Mouse (Mus musculus): ENCODE measurements around the gene Bloc1s6. TPM values are rescaled to one million over a fixed set of nuclear protein-coding genes. Genes with fewer than 3 reads are reported as not detected.

Gene Bloc1s6
- polyA plus RNA-seq, 1 experiment from 2014 or later: 66.6 TPM

- DNase-seq (ENCODE audit: low spot score): no peak
- H3K9ac ChIP-seq (ENCODE audit: low read depth, low read length): no peak overlapping the region
- WGBS: 80% methylated on average over 1 of the region's 1 CpGs
- ATAC-seq (ENCODE audit: low FRiP score): no peak
- no peak overlapping the region for H3K27ac ChIP-seq (ENCODE audit: low read depth, low read length)
- no peaks in the 10 kb centered on the region for H3K36me3 ChIP-seq (ENCODE audit: control insufficient read depth, insufficient read depth, low read length)
- no peaks in the 10 kb centered on the region for H3K9me3 ChIP-seq (ENCODE audit: control insufficient read depth, low read length)
- no peak overlapping the region for H3K4me3 ChIP-seq (ENCODE audit: low read depth, low read length)
- H3K4me2 ChIP-seq (replicated peaks; ENCODE audit: low read depth, low read length): no peak overlapping the region
- H3K27me3 ChIP-seq (ENCODE audit: control insufficient read depth, insufficient read depth, low read length): no peaks in the 10 kb centered on the region
- H3K4me1 ChIP-seq (replicated peaks; ENCODE audit: control insufficient read depth, insufficient read depth, low read length): no peaks in the 10 kb centered on the region
Observed at GRCm38 (mm10) chr2:122775491-122775890, 37.2 kb downstream of the Bloc1s6 start.

- no peaks in the 10 kb centered on the region for H3K4me1 ChIP-seq (replicated peaks; ENCODE audit: control insufficient read depth, insufficient read depth, low read length)
- H3K27ac ChIP-seq (ENCODE audit: low read depth, low read length): no peak overlapping the region
- H3K9ac ChIP-seq (ENCODE audit: low read depth, low read length): no peak overlapping the region
- no peak overlapping the region for H3K4me2 ChIP-seq (replicated peaks; ENCODE audit: low read depth, low read length)
- ATAC-seq (ENCODE audit: low FRiP score) (no peak), DNase-seq (ENCODE audit: low spot score) (no peak)
- H3K4me3 ChIP-seq (ENCODE audit: low read depth, low read length): no peak overlapping the region
- no peaks in the 10 kb centered on the region for H3K36me3 ChIP-seq (ENCODE audit: control insufficient read depth, insufficient read depth, low read length)
- no peaks in the 10 kb centered on the region for H3K27me3 ChIP-seq (ENCODE audit: control insufficient read depth, insufficient read depth, low read length)
- WGBS: 74% methylated on average over 2 of the region's 2 CpGs
- no peaks in the 10 kb centered on the region for H3K9me3 ChIP-seq (ENCODE audit: control insufficient read depth, low read length)
Observed at GRCm38 (mm10) chr2:122776823-122777222, 38.5 kb downstream of the Bloc1s6 start.

- H3K4me1 ChIP-seq (replicated peaks; ENCODE audit: control insufficient read depth, insufficient read depth, low read length): no peaks in the 10 kb centered on the region
- H3K9ac ChIP-seq (ENCODE audit: low read depth, low read length): no peak overlapping the region
- DNase-seq (ENCODE audit: low spot score) (no peak), ATAC-seq (ENCODE audit: low FRiP score) (no peak)
- WGBS: 59% methylated on average over 5 of the region's 5 CpGs
- no peaks in the 10 kb centered on the region for H3K27me3 ChIP-seq (ENCODE audit: control insufficient read depth, insufficient read depth, low read length)
- no peak overlapping the region for H3K4me2 ChIP-seq (replicated peaks; ENCODE audit: low read depth, low read length)
- no peak overlapping the region for H3K4me3 ChIP-seq (ENCODE audit: low read depth, low read length)
- no peak overlapping the region for H3K27ac ChIP-seq (ENCODE audit: low read depth, low read length)
- H3K36me3 ChIP-seq (ENCODE audit: control insufficient read depth, insufficient read depth, low read length): no peaks in the 10 kb centered on the region
- H3K9me3 ChIP-seq (ENCODE audit: control insufficient read depth, low read length): no peaks in the 10 kb centered on the region
Observed at GRCm38 (mm10) chr2:122779967-122780366, 41.7 kb downstream of the Bloc1s6 start.

- Histone ChIP-seq H3K9ac (ENCODE audit: low read depth, low read length) (no peak overlapping the region), H3K4me1 (replicated peaks; ENCODE audit: control insufficient read depth, insufficient read depth, low read length) (no peaks in the 10 kb centered on the region), H3K36me3 (ENCODE audit: control insufficient read depth, insufficient read depth, low read length) (no peaks in the 10 kb centered on the region), H3K27me3 (ENCODE audit: control insufficient read depth, insufficient read depth, low read length) (no peaks in the 10 kb centered on the region), H3K9me3 (ENCODE audit: control insufficient read depth, low read length) (no peaks in the 10 kb centered on the region), H3K4me3 (ENCODE audit: low read depth, low read length) (no peak overlapping the region), H3K27ac (ENCODE audit: low read depth, low read length) (no peak overlapping the region), H3K4me2 (replicated peaks; ENCODE audit: low read depth, low read length) (no peak overlapping the region)
- DNase-seq (ENCODE audit: low spot score) (no peak), ATAC-seq (ENCODE audit: low FRiP score) (no peak)
- WGBS: 67% methylated on average over 3 of the region's 3 CpGs
Observed at GRCm38 (mm10) chr2:122780447-122780846, 42.1 kb downstream of the Bloc1s6 start.

GRCm38 (mm10) chr2:122781590-122782356 lies 43.5 kb downstream of the Bloc1s6 start:
- Histone ChIP-seq H3K27ac (ENCODE audit: low read depth, low read length) (no peak overlapping the region), H3K4me2 (replicated peaks; ENCODE audit: low read depth, low read length) (no peak overlapping the region), H3K4me3 (ENCODE audit: low read depth, low read length) (no peak overlapping the region), H3K4me1 (replicated peaks; ENCODE audit: control insufficient read depth, insufficient read depth, low read length) (no peaks in the 10 kb centered on the region), H3K9ac (ENCODE audit: low read depth, low read length) (no peak overlapping the region), H3K36me3 (ENCODE audit: control insufficient read depth, insufficient read depth, low read length) (no peaks in the 10 kb centered on the region), H3K27me3 (ENCODE audit: control insufficient read depth, insufficient read depth, low read length) (no peaks in the 10 kb centered on the region), H3K9me3 (ENCODE audit: control insufficient read depth, low read length) (no peaks in the 10 kb centered on the region)
- 81% methylated on average over 8 of the region's 8 CpGs for WGBS
- DNase-seq (ENCODE audit: low spot score): no peak
- no peak for ATAC-seq (ENCODE audit: low FRiP score)

GRCm38 (mm10) chr2:122783730-122784129 lies 45.4 kb downstream of the Bloc1s6 start:
- 88% methylated on average over 2 of the region's 2 CpGs for WGBS
- ATAC-seq (ENCODE audit: low FRiP score) (no peak), DNase-seq (ENCODE audit: low spot score) (no peak)
- H3K36me3 ChIP-seq (ENCODE audit: control insufficient read depth, insufficient read depth, low read length): no peaks in the 10 kb centered on the region
- H3K9ac ChIP-seq (ENCODE audit: low read depth, low read length): no peak overlapping the region
- no peaks in the 10 kb centered on the region for H3K9me3 ChIP-seq (ENCODE audit: control insufficient read depth, low read length)
- H3K4me2 ChIP-seq (replicated peaks; ENCODE audit: low read depth, low read length): no peak overlapping the region
- H3K27me3 ChIP-seq (ENCODE audit: control insufficient read depth, insufficient read depth, low read length): no peaks in the 10 kb centered on the region
- H3K4me1 ChIP-seq (replicated peaks; ENCODE audit: control insufficient read depth, insufficient read depth, low read length): no peaks in the 10 kb centered on the region
- H3K4me3 ChIP-seq (ENCODE audit: low read depth, low read length): no peak overlapping the region
- no peak overlapping the region for H3K27ac ChIP-seq (ENCODE audit: low read depth, low read length)

- Histone ChIP-seq H3K36me3 (ENCODE audit: control insufficient read depth, insufficient read depth, low read length) (no peaks in the 10 kb centered on the region), H3K4me1 (replicated peaks; ENCODE audit: control insufficient read depth, insufficient read depth, low read length) (no peaks in the 10 kb centered on the region), H3K9ac (ENCODE audit: low read depth, low read length) (no peak overlapping the region), H3K4me3 (ENCODE audit: low read depth, low read length) (no peak overlapping the region), H3K27ac (ENCODE audit: low read depth, low read length) (no peak overlapping the region), H3K9me3 (ENCODE audit: control insufficient read depth, low read length) (no peaks in the 10 kb centered on the region), H3K4me2 (replicated peaks; ENCODE audit: low read depth, low read length) (no peak overlapping the region), H3K27me3 (ENCODE audit: control insufficient read depth, insufficient read depth, low read length) (no peaks in the 10 kb centered on the region)
- DNase-seq (ENCODE audit: low spot score) (no peak), ATAC-seq (ENCODE audit: low FRiP score) (no peak)
- WGBS: 95% methylated on average over 3 of the region's 3 CpGs
Observed at GRCm38 (mm10) chr2:122784701-122785100, 46.4 kb downstream of the Bloc1s6 start.

- no peak overlapping the region for H3K4me2 ChIP-seq (replicated peaks; ENCODE audit: low read depth, low read length)
- no peak for ATAC-seq (ENCODE audit: low FRiP score)
- no peak for DNase-seq (ENCODE audit: low spot score)
- no peaks in the 10 kb centered on the region for H3K36me3 ChIP-seq (ENCODE audit: control insufficient read depth, insufficient read depth, low read length)
- H3K4me1 ChIP-seq (replicated peaks; ENCODE audit: control insufficient read depth, insufficient read depth, low read length): no peaks in the 10 kb centered on the region
- no peaks in the 10 kb centered on the region for H3K27me3 ChIP-seq (ENCODE audit: control insufficient read depth, insufficient read depth, low read length)
- H3K9me3 ChIP-seq (ENCODE audit: control insufficient read depth, low read length): no peaks in the 10 kb centered on the region
- 91% methylated on average over 2 of the region's 2 CpGs for WGBS
- H3K27ac ChIP-seq (ENCODE audit: low read depth, low read length): no peak overlapping the region
- no peak overlapping the region for H3K9ac ChIP-seq (ENCODE audit: low read depth, low read length)
- no peak overlapping the region for H3K4me3 ChIP-seq (ENCODE audit: low read depth, low read length)
Observed at GRCm38 (mm10) chr2:122786167-122786566, 47.9 kb downstream of the Bloc1s6 start.

- ATAC-seq (ENCODE audit: low FRiP score) (no peak), DNase-seq (ENCODE audit: low spot score) (no peak)
- Histone ChIP-seq H3K4me2 (replicated peaks; ENCODE audit: low read depth, low read length) (no peak overlapping the region), H3K36me3 (ENCODE audit: control insufficient read depth, insufficient read depth, low read length) (no peaks in the 10 kb centered on the region), H3K27ac (ENCODE audit: low read depth, low read length) (no peak overlapping the region), H3K9ac (ENCODE audit: low read depth, low read length) (no peak overlapping the region), H3K9me3 (ENCODE audit: control insufficient read depth, low read length) (no peaks in the 10 kb centered on the region), H3K4me1 (replicated peaks; ENCODE audit: control insufficient read depth, insufficient read depth, low read length) (no peaks in the 10 kb centered on the region), H3K27me3 (ENCODE audit: control insufficient read depth, insufficient read depth, low read length) (no peaks in the 10 kb centered on the region), H3K4me3 (ENCODE audit: low read depth, low read length) (no peak overlapping the region)
- 83% methylated on average over 7 of the region's 7 CpGs for WGBS
Observed at GRCm38 (mm10) chr2:122789311-122789710, 51.0 kb downstream of the Bloc1s6 start.

Data from hindbrain, embryonic 11.5 days (tissue).